16 mouse cellular contexts compared by ENCODE assay signal in genomic region chr11:23722326-23722725, GRCm38 (mm10). TPM values are rescaled to one million over a fixed set of nuclear protein-coding genes. Genes with fewer than 3 reads are reported as not detected.
DNase-seq lines count a peak whose midpoint lies in the region; ATAC-seq lines count a peak whose summit lies in the region.
"Had no signal": no experiment of that assay in that cellular context is flagged by ENCODE, and none has a peak within 500 bp of the region (broad histone marks: within the 10 kb centered on the region; RNA-seq: fewer than 3 reads in every experiment).

No protein-coding gene starts in this region.

- H3K4me2 ChIP-seq in heart, embryonic 13.5 days: peak overlapping the region; percentile 23
- H3K4me2 ChIP-seq in midbrain, embryonic 13.5 days (replicated peaks): no peak overlapping the region
- no peak overlapping the region for H3K4me2 ChIP-seq in midbrain, embryonic 14.5 days (ENCODE audit: low read length)
- H3K4me2 ChIP-seq: liver, embryonic 11.5 days had no signal

- H3K4me3 ChIP-seq in heart, embryonic 13.5 days: no peak overlapping the region
- no peak overlapping the region for H3K4me3 ChIP-seq in midbrain, embryonic 13.5 days (replicated peaks)
- no peak overlapping the region for H3K4me3 ChIP-seq in midbrain, embryonic 10.5 days
- H3K4me3 ChIP-seq in midbrain, embryonic 14.5 days (replicated peaks; ENCODE audit: low read depth, low read length): no peak overlapping the region

- H3K36me3 ChIP-seq in heart, embryonic 13.5 days: peaks cover 91% of the 10 kb centered on the region
- H3K36me3 ChIP-seq in midbrain, embryonic 13.5 days: peaks cover 78% of the 10 kb centered on the region
- H3K36me3 ChIP-seq in midbrain, embryonic 10.5 days: peaks cover 96% of the 10 kb centered on the region
- H3K36me3 ChIP-seq in midbrain, embryonic 14.5 days (ENCODE audit: control insufficient read depth, insufficient read depth, low read length): peaks cover 80% of the 10 kb centered on the region

- peak; percentile 19 for DNase-seq in embryo, embryonic 10.5 days (ENCODE audit: low spot score)
- no peak for DNase-seq in embryo, embryonic 11 days
- DNase-seq in heart, adult 8-10 months (ENCODE audit: low spot score): no peak
- no peak for DNase-seq in midbrain, embryonic 10.5 days (ENCODE audit: low spot score)
- DNase-seq in midbrain, embryonic 14.5 days: no peak
- DNase-seq in ovary, adult 18-20 months (ENCODE audit: low spot score): no peak
- DNase-seq: cerebellum, adult 18-20 months; cerebellum, postnatal 36 days; kidney, adult 11 months; lung, adult 18-20 months; lung, postnatal 36 days; right cerebral cortex, postnatal 14 days; thymus, adult 2 months had no signal

- H3K9ac ChIP-seq in heart, embryonic 13.5 days: no peak overlapping the region
- no peak overlapping the region for H3K9ac ChIP-seq in midbrain, embryonic 13.5 days (replicated peaks)
- H3K9ac ChIP-seq in midbrain, embryonic 14.5 days (replicated peaks; ENCODE audit: low read length): no peak overlapping the region

- H3K27me3 ChIP-seq in heart, embryonic 13.5 days (replicated peaks): no peaks in the 10 kb centered on the region
- no peaks in the 10 kb centered on the region for H3K27me3 ChIP-seq in midbrain, embryonic 13.5 days
- H3K27me3 ChIP-seq in midbrain, embryonic 10.5 days (ENCODE audit: low read depth, poor library complexity, severe bottlenecking): no peaks in the 10 kb centered on the region
- no peaks in the 10 kb centered on the region for H3K27me3 ChIP-seq in midbrain, embryonic 14.5 days (ENCODE audit: control insufficient read depth, insufficient read depth, low read length)

- H3K27ac ChIP-seq in heart, embryonic 13.5 days (replicated peaks): no peak overlapping the region
- no peak overlapping the region for H3K27ac ChIP-seq in midbrain, embryonic 13.5 days
- H3K27ac ChIP-seq in midbrain, embryonic 10.5 days (replicated peaks): no peak overlapping the region
- no peak overlapping the region for H3K27ac ChIP-seq in midbrain, embryonic 14.5 days (replicated peaks; ENCODE audit: low read depth, low read length)

- 53% methylated on average over 2 of the region's 2 CpGs for WGBS in heart, embryonic 13.5 days
- WGBS in midbrain, embryonic 13.5 days: 21% methylated on average over 2 of the region's 2 CpGs
- 21% methylated on average over 2 of the region's 2 CpGs for WGBS in midbrain, embryonic 10.5 days
- WGBS in midbrain, embryonic 14.5 days: 9% methylated on average over 2 of the region's 2 CpGs

- no peaks in the 10 kb centered on the region for H3K4me1 ChIP-seq in heart, embryonic 13.5 days
- H3K4me1 ChIP-seq in midbrain, embryonic 13.5 days (replicated peaks): 0 out of 2 replicates have a peak, but pooled peaks cover 3% of the 10 kb centered on the region
- peaks cover 7% of the 10 kb centered on the region for H3K4me1 ChIP-seq in midbrain, embryonic 10.5 days
- H3K4me1 ChIP-seq in midbrain, embryonic 14.5 days (ENCODE audit: control insufficient read depth, insufficient read depth, low read length): no peaks in the 10 kb centered on the region

- ATAC-seq in heart, embryonic 13.5 days (ENCODE audit: extremely low read depth, insufficient number of reproducible peaks, low FRiP score, low TSS enrichment): no peak
- ATAC-seq in midbrain, embryonic 13.5 days: 0 out of 2 replicates have a peak, but pooled peaks have one; percentile 50
- 0 out of 2 replicates have a peak, but pooled peaks have one; percentile 17 for ATAC-seq in midbrain, embryonic 14.5 days (ENCODE audit: low FRiP score, low TSS enrichment)

- no peaks in the 10 kb centered on the region for H3K9me3 ChIP-seq in heart, embryonic 13.5 days
- no peaks in the 10 kb centered on the region for H3K9me3 ChIP-seq in midbrain, embryonic 13.5 days
- H3K9me3 ChIP-seq in midbrain, embryonic 10.5 days (replicated peaks): no peaks in the 10 kb centered on the region
- H3K9me3 ChIP-seq in midbrain, embryonic 14.5 days (ENCODE audit: control insufficient read depth, low read length): no peaks in the 10 kb centered on the region

RNA-seq across cellular contexts. Expression of gene Rel, which starts 48.4 kb away (rescaled TPM):
- polyA plus RNA-seq in heart, embryonic 13.5 days (2015; fragmentation: Nextera tagmentation; extraction: Ambion mirVana): 1.3 and 1.4 TPM in 2 replicates
- total RNA-seq in heart, adult 8-10 months (2022): 1 to 10 TPM; 6.3 to 8.5 (median 7.3) TPM
- 0.24 and 0.31 TPM in 2 replicates for polyA plus RNA-seq in midbrain, embryonic 13.5 days (2015; fragmentation: Nextera tagmentation; extraction: Ambion mirVana)
- polyA plus RNA-seq in midbrain, embryonic 10.5 days (2016; fragmentation: Nextera tagmentation; extraction: Ambion mirVana): 0.55 and 0.59 TPM in 2 replicates
- 0.28 and 0.30 TPM in 2 replicates for polyA plus RNA-seq in midbrain, embryonic 14.5 days (2014; fragmentation: Nextera tagmentation; extraction: Ambion mirVana)

RNA-seq across cellular contexts. Expression of gene Pex13, which starts 56.6 kb away (rescaled TPM):
- 24.9 and 26.0 TPM in 2 replicates for polyA plus RNA-seq in heart, embryonic 13.5 days (2015; fragmentation: Nextera tagmentation; extraction: Ambion mirVana)
- 10 to 100 TPM; 20.5 to 30.7 (median 28.6) TPM for total RNA-seq in heart, adult 8-10 months (2022)
- polyA plus RNA-seq in midbrain, embryonic 13.5 days (2015; fragmentation: Nextera tagmentation; extraction: Ambion mirVana): 34.7 and 41.8 TPM in 2 replicates
- 36.0 and 37.0 TPM in 2 replicates for polyA plus RNA-seq in midbrain, embryonic 10.5 days (2016; fragmentation: Nextera tagmentation; extraction: Ambion mirVana)
- polyA plus RNA-seq in midbrain, embryonic 14.5 days (2014; fragmentation: Nextera tagmentation; extraction: Ambion mirVana): 40.1 and 46.2 TPM in 2 replicates

RNA-seq across cellular contexts. Expression of gene Pus10, which starts 56.9 kb away (rescaled TPM):
- 11.8 and 12.0 TPM in 2 replicates for polyA plus RNA-seq in heart, embryonic 13.5 days (2015; fragmentation: Nextera tagmentation; extraction: Ambion mirVana)
- 10 to 100 TPM in 2 of 4 experiments, 1 to 10 TPM in 2; 7.0 to 12.7 (median 9.6) TPM for total RNA-seq in heart, adult 8-10 months (2022)
- polyA plus RNA-seq in midbrain, embryonic 13.5 days (2015; fragmentation: Nextera tagmentation; extraction: Ambion mirVana): 13.3 and 14.7 TPM in 2 replicates
- 18.8 and 18.9 TPM in 2 replicates for polyA plus RNA-seq in midbrain, embryonic 10.5 days (2016; fragmentation: Nextera tagmentation; extraction: Ambion mirVana)
- polyA plus RNA-seq in midbrain, embryonic 14.5 days (2014; fragmentation: Nextera tagmentation; extraction: Ambion mirVana): 11.2 and 14.3 TPM in 2 replicates
